Mouse (Mus musculus) E14TG2a.4 (cell line): Measurements from ENCODE around the gene Snx21.
"Not testable (repeated sequence)": the region's sequence is repeated elsewhere in the genome, so short reads cannot be mapped to it uniquely, and the experiment has no call there.

Experiments used
- H3K27me3 ChIP-seq: 2 replicates; pipeline ENCODE4 v1.6.1; 2014; ENCODE audit warnings: low read length, control low read depth; ENCODE audit not compliant: insufficient read depth
- H3K36me3 ChIP-seq: 2 replicates; pipeline ENCODE4 v1.6.1; 2014; ENCODE audit warnings: low read length, control low read depth; ENCODE audit not compliant: insufficient read depth
- H3K4me1 ChIP-seq: replicated peaks from 2 replicates; pipeline ENCODE4 v1.6.1; 2014; ENCODE audit warnings: low read depth, low read length, control low read depth
- H3K4me3 ChIP-seq: replicated peaks from 2 replicates; pipeline ENCODE4 v1.5.1; 2014; ENCODE audit warnings: mild to moderate bottlenecking, low read length
- H3K9me3 ChIP-seq: 2 replicates; pipeline ENCODE4 v1.6.1; 2014; ENCODE audit warnings: low read length, control low read depth
- CTCF ChIP-seq: conservative IDR thresholded peaks from 2 replicates; pipeline ENCODE4 v1.5.1; 2014; ENCODE audit warnings: low read length
- NANOG ChIP-seq: IDR thresholded peaks from 2 replicates; pipeline ENCODE4 v1.6.1; 2014; ENCODE audit warnings: borderline replicate concordance, low read length, mixed read lengths
- POU5F1 ChIP-seq: IDR thresholded peaks from 2 replicates; pipeline ENCODE4 v1.6.1; 2014; ENCODE audit warnings: low read length, borderline replicate concordance

The Snx21 gene

DNA sequence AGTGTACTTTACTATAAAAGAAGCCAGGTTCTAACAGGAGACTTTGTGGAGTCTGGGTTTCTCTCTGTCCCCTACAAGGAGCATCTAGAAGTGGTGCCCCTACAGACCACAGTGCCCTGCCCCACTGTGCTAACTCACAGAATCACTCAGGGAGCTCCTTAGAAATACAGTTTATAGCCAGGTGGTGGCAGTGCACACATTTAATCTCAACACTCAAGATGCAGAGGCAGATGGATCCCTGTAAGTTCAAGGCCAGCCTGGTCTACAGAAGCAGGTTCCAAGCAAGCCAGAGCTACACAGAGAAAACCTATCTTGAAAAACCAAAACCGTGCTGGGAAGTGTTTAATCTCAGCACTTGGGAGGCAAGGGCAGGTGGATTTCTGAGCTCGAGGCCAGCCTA lies 8.1 kb downstream of the Snx21 start:
- no peak for TF ChIP-seq CTCF

DNA sequence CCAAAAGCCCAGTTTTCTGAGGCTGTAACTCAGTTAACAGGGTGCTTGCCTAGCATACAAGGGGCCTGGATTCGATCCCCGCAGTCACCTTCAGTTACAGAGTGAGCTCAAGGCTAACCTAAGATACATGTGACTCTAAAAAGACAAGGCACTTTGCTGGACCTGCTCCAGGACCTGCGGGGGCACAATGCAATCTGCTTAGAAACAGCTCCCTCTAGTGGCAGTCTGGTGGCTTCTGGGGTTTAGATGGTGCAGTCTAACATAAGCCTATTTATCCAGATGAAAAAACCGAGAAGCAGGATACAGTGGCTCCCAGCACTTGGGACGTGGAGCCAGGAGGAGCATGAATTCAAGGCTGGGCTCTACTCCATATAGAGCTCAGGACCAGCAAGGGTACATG lies 8.7 kb downstream of the Snx21 start:
- TF ChIP-seq NANOG (no peak), CTCF (peak; percentile 93), POU5F1 (no peak)
- H3K36me3 ChIP-seq, result peaks cover 90% of the 10 kb centered on the region
- no peaks in the 10 kb centered on the region for H3K27me3 ChIP-seq
- H3K4me1 ChIP-seq, result peaks cover 72% of the 10 kb centered on the region
- no peaks in the 10 kb centered on the region for H3K9me3 ChIP-seq
- H3K4me3 ChIP-seq, result no peak overlapping the region

More for the DNA sequence above, 8.1 kb downstream of the Snx21 start:
- no peaks in the 10 kb centered on the region for H3K9me3 ChIP-seq
- no peaks in the 10 kb centered on the region for H3K27me3 ChIP-seq
- H3K4me1 ChIP-seq, result peaks cover 75% of the 10 kb centered on the region
- H3K4me3 ChIP-seq, result no peak overlapping the region
- peaks cover 89% of the 10 kb centered on the region for H3K36me3 ChIP-seq

DNA sequence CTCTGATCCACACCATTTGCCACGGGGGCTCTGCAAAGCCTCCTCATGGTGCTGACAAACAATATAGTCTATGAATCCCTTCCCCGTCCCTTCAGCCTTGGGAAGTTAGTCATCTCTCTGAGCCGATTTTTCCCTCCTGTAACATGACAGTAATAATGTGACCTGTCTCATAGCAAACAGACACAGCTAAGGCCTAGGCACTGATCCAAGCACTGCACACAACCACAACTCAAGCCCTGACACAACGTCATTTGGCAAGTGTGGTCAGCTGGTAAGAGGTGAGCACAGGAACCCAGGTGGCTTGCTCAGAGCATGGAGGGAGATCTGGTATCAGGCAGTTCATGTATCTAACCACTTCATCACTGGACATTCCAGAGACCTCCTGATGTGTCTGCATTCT lies 10.2 kb downstream of the Snx21 start:
- Histone ChIP-seq H3K4me1 (peaks cover 72% of the 10 kb centered on the region), H3K9me3 (no peaks in the 10 kb centered on the region), H3K4me3 (no peak overlapping the region), H3K27me3 (no peaks in the 10 kb centered on the region), H3K36me3 (peaks cover 97% of the 10 kb centered on the region)
- no peak for TF ChIP-seq POU5F1
- TF ChIP-seq CTCF, result no peak
- no peak for TF ChIP-seq NANOG

DNA sequence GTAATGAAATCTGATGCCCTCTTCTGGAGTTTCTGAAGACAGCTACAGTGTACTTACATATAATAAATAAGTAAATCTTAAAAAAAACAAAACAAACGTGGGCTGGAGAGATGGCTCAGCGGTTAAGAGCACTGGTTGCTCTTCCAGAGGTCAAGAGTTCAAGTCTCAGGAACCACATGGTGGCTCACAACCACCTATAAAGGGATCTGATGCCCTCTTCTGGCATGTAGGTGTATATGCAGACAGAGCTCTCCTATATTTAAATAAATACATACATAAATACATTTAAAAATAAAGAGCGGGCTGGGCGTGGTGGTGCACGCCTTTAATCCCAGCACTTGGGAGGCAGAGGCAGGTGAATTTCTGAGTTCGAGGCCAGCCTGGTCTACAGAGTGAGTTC lies 12.9 kb downstream of the Snx21 start:
- H3K4me3 ChIP-seq, H3K9me3 ChIP-seq, H3K27me3 ChIP-seq: not testable (repeated sequence)
- peak; percentile 38 for TF ChIP-seq CTCF
- Histone ChIP-seq H3K4me1 (peaks cover 60% of the 10 kb centered on the region), H3K36me3 (peaks cover 94% of the 10 kb centered on the region)

DNA sequence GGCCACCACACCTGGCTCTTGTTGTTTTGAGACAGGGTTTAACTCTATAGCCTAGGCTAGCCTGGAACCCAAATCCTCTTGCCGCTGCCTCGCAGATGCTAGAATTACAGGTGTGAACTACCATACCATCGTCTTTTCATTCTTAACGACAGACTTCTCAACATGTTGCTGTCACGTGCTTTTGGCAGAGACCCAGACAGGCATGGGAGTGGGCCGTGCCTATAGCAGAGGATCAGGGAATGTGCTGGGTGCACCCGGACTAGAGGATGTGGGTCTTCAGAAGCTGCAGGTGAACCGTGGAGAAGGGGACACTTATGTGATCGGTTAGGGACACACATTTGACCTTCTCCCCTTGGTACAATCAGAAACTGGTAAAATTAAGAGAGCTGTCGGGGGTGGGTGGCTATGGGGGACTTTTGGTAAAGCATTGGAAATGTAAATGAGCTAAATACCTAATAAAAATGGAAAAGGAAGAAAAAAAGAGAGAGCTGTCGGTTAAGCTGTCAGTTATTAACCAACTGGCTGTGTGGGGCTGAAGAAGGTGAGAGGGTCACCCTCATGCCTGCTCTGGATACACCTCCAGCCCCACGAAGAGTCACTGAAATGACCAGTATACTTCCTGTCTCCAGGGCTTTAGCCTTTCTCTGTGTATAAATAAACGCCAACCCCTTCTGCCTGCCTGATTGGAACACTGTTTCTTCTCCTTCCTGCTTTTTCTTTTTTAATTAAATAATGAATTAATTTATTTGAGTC lies 14.8 kb downstream of the Snx21 start:
- Histone ChIP-seq H3K4me3 (no peak overlapping the region), H3K27me3 (no peaks in the 10 kb centered on the region), H3K9me3 (no peaks in the 10 kb centered on the region), H3K4me1 (peaks cover 48% of the 10 kb centered on the region), H3K36me3 (peaks cover 77% of the 10 kb centered on the region)
- TF ChIP-seq POU5F1 (no peak), NANOG (no peak), CTCF (no peak)

DNA sequence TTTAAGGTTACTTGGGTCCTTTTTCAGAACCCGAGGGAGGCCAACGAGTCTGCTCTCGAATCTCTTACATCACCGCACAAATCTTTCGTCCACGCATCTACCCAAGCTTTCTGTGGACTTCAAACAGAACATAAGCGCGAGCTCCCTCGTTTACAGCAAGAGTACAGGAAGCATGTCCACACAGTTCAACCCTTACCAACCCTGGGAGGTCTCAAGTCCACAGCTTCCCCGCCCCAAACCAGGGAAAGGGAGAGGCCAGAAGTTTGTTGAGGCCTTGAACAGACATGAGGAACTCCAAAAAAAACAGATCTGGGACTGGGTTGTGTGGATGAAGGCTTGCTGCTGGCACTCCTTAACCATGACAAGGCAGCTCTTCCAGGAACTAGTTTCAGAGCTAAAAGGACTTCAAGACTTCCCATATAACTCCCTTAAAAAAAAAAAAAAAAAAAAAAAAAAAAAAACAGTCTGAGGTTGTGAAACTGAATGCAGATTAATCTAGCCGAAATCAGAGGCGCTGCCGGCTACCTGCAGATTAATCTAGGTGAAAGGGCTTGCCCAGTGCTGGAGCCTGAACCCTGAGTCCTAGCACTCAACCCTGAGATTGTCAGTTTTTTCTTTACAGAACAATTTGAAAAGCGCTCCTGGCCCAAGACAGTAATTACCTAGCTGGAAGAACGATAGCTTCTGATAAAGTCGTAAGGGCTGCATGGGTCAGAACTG lies 17.7 kb downstream of the Snx21 start:
- peaks cover 56% of the 10 kb centered on the region for H3K4me1 ChIP-seq
- no peaks in the 10 kb centered on the region for H3K27me3 ChIP-seq
- peak overlapping the region; percentile 93 for H3K4me3 ChIP-seq
- peaks cover 56% of the 10 kb centered on the region for H3K36me3 ChIP-seq
- TF ChIP-seq NANOG (no peak), POU5F1 (no peak), CTCF (no peak)
- H3K9me3 ChIP-seq, result no peaks in the 10 kb centered on the region

DNA sequence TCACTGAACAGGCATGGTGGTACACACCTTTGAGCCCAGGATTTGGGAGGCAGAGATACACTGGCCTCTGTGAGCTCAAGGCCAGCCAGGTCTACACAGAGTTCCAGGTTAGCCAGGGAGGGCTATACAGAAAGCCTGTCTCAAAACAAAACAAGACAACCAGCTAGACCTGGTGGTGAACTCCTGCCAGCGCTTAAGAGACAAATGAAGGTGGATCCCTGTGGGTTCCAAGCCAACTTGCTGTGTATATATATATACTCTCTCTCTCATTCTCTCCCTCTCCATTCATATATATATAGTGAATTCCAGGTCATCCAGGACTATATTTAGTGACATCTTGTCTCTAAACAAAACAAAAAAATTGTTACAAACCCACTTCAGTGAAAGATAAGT lies 18.3 kb downstream of the Snx21 start:
- H3K9me3 ChIP-seq, result no peaks in the 10 kb centered on the region
- H3K4me3 ChIP-seq, result peak overlapping the region; percentile 93
- H3K27me3 ChIP-seq, result no peaks in the 10 kb centered on the region
- peaks cover 59% of the 10 kb centered on the region for H3K4me1 ChIP-seq
- no peak for TF ChIP-seq NANOG
- TF ChIP-seq POU5F1, result no peak
- no peak for TF ChIP-seq CTCF
- H3K36me3 ChIP-seq, result peaks cover 57% of the 10 kb centered on the region

DNA sequence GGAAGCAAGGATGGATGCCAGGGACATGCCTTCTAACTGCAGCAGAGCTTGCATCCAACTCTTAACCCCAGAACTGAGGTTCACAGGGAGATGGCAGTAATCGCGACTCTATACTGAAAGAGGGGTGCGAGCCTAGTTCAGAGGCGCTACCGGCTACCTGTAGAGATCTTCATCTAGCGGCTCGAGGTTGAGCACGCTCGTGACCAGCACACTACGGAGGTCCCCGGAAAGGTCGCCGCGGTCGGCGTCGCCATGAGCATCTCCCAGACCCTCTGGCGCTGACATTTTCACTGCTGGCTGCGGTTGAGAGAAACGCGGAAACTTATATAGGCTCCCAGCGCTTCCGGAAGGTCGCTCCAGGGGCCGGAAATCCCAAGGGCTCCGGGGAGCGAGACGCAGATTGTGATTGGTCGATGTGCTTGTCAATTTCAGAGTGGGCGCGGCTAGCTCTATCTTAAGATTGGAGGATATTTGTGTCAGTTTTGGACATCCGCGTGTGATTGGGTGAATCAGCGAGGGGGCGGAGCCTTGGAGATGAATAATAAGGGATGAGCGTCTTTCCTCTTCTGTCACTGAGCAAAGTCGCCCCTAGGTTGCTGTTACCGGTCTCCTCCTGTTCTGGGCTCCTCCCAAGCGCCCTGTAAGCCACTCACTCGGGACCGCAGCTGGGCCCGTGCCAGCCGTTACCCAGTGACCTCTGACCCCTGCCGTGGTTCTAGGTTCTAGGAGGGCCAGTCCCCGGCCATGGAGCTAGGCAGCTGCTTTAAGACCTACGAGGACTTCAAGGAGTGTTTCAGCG lies 19.1 kb downstream of the Snx21 start, which contains the start of the genes Acot8 and Zswim3:
Acot8 (minus strand) TSS at position 350 of the 799 bp plus-strand sequence.
Zswim3 (plus strand) TSS at position 566 of the 799 bp plus-strand sequence.
- H3K4me3 ChIP-seq, result peak within 1 kb of the TSS; percentile 93
- no peaks in the 10 kb centered on the region for H3K9me3 ChIP-seq
- peaks cover 58% of the 10 kb centered on the region for H3K4me1 ChIP-seq
- no peaks in the 10 kb centered on the region for H3K27me3 ChIP-seq
- peaks cover 57% of the 10 kb centered on the region for H3K36me3 ChIP-seq
- TF ChIP-seq CTCF, result no peak
- TF ChIP-seq POU5F1, result no peak
- TF ChIP-seq NANOG, result no peak
